Mouse (Mus musculus) G1E-ER4 (cell line): ENCODE data around the gene Best1. TPM values are rescaled to one million over a fixed set of nuclear protein-coding genes. Genes with fewer than 3 reads are reported as not detected.
A peak's percentile ranks its signal among the peaks of the same experiment; 100 is the strongest.

Source experiments
- GATA1 ChIP-seq: IDR thresholded peaks from one replicate; pipeline ENCODE4 v1.8.0; 2012; ENCODE audit warnings: low read length, inconsistent platforms
- polyA plus RNA-seq: library from polyadenylated mRNA; stranded (reverse); fragments of >175 nt; gene quantifications from 2 replicates; pipeline ENCODE4 v1.2.3, GENCODE M21; 2012

Best1 gene
- polyA plus RNA-seq, 1 experiment: not detected

DNA sequence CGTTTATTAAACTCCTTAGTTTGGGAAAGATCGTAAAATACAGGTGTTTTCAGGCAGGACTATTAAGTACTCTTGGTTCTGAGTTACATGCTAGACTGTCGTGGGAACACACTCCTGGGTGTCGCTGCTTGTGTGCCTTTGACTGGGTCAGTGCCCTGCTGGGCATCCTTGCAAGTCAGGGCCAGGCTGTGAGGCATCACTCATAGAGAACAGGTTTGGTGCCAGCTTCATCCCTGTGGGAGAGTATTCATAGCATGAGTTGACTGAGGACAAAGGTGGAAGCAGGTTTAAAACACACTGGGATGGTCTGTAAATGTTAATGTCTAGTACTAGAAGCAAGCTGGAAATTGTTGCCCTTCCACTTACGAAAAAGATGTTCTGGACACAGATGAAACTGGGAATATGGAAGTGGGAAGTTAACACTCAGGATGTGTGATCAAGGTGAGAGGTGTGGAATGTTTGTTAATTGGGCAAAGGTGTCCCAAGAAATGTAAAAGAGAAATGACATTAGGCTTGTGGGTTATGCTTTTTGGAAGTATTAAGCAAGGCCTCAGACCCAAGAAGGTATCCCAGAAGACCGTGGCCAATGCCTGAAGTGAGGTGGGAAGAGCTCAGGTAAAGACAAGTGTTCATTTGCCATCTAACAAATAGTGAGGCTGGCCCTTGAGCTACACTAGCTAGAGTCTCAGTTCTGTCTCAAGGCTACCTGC lies 16.1 kb downstream of the Best1 start:
- no peak for TF ChIP-seq GATA1

DNA sequence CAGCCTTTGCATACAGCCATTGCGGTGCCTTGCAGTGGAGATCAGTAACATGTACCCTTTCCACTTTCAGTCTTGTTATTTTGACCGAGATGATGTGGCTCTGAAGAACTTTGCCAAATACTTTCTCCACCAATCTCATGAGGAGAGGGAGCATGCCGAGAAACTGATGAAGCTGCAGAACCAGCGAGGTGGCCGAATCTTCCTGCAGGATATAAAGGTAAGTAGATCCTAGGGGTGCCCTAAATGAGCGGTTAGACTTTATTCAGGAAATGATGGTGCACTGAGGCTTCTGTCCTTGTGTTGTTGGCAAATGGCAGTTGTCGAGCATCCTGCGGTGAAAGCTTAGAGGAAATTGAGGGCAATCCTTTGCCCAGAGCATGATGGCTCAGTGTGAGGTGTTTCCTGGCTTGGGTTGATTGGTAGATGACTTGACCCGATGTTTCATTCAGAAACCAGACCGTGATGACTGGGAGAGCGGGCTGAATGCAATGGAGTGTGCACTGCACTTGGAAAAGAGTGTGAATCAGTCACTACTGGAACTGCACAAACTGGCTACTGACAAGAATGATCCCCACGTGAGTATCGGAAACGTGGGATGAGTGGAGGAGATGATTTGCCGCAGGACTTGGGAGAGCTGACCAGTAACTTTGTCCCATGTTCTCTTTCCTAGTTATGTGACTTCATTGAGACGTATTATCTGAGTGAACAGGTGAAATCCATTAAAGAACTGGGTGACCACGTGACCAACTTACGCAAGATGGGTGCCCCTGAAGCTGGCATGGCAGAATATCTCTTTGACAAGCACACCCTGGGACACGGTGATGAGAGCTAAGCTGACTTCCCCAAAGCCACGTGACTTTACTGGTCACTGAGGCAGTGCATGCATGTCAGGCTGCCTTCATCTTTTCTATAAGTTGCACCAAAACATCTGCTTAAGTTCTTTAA lies 17.1 kb downstream of the Best1 start:
- TF ChIP-seq GATA1: no peak

DNA sequence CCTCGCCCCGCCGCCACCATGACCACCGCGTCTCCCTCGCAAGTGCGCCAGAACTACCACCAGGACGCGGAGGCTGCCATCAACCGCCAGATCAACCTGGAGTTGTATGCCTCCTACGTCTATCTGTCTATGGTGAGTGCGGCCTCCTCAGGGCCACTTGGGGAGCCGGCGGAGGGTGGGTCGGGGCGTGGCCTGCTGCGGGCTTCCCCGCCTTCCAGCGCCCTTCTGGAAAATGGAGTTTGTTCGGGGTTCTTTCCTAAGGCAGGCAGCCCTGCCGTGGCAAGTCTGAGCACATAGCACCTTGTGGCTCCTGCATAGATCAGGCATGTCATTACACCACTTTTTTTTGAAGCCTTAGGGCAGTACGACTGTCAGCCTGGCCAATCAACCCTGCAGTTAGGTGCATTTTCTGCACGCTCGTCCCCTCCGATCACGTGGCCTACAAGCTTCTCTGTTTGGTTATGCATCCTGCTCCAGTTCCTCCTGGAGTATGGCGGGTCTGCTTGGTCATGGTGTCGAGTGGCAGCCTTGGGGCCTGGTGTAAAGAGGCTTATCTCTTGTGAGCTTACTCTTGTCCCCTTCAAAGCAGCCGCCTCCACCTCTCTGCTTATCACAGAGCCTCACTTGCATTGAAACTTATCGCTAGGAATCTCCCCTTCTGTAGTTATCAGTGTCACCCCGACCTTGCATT lies 18.4 kb downstream of the Best1 start:
- TF ChIP-seq GATA1: peak; percentile 87

DNA sequence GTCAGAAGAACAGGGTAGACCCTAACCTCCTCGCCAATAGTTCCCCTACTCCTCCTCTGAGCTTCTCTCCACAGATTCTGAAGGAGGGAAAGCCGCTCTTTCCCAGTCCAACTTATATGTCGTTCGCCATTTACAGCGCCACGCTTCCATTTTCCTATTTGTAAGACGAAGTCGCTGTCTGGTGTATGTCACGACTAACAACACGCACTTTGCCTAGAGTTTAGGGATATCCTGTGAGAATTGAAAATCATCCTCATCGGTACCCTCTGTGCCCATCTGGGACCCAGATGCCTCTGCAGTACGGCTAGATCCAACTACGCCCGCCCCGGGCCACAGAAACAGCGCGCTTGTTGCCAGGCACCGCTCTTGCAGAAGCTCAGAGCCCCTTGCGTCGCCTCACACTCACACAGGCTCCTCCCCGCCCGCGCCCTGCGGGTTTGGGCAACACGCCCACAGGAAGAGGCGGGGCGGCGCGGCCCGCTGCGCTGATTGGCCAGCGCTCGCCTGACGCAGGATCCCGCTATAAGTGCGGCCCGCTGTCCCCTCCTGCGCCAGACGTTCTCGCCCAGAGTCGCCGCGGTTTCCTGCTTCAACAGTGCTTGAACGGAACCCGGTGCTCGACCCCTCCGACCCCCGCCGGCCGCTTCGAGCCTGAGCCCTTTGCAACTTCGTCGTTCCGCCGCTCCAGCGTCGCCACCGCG lies 19.1 kb downstream of the Best1 start:
- TF ChIP-seq GATA1: no peak

DNA sequence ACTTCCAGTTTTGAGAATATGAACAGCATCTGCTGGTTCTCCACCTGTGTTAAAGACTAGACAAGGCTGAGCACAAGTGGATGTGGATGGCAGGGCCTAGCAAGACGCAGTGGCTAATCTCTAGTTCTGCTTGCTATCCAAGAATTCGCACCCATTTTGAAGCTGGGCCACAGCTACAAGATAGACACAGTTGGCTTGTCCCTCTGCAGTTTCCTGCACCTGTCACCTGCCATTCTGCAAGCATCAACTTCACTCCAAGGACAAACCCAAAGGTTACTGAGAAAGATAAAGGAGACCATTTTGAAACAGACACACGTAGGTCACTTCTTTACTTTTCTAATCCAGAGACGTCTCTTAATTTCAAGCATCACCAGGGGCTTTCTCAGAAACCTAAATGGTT lies 19.8 kb downstream of the Best1 start:
- no peak for TF ChIP-seq GATA1

DNA sequence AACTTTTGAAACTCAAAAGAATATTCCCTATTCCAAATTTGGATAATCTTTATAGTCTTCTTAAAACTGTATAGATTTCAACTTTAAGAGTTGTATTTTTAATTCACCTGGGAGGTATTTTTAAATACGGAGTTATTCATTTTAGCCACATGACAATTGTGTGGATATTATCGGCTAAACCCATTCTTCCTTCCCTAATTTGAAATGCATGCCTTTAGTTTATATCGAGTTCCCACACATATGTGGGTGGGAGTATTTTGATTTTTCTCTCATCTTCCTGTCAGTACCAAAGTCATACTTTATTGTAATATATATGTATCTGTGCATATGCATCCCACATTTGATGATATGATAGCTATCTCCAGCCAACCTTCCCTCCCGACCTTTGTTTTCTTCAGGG lies 21.2 kb downstream of the Best1 start, which contains the start of gene Fth1:
Fth1 (plus strand) TSS at position 341 of the 400 bp plus-strand sequence.
- no peak for TF ChIP-seq GATA1

DNA sequence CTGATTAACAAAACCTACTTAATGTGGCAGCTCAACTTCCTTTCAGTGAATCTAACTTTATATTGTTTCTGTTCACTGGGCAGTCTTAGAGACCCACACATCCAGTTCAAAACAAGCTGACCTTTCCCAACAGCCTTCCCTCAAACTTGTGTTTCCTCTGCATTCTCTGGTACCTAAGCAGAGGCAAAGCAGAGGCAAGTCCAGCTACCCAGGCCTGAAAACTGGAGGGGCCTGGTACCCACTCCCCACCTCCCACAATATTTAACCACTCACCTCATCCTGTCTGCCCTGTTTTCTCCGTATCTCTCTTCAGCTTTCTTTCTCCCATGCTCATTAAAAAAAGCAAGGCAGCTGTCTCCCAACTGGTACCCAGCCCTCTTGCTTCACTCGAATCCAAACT lies 22.3 kb downstream of the Best1 start:
- TF ChIP-seq GATA1: no peak

DNA sequence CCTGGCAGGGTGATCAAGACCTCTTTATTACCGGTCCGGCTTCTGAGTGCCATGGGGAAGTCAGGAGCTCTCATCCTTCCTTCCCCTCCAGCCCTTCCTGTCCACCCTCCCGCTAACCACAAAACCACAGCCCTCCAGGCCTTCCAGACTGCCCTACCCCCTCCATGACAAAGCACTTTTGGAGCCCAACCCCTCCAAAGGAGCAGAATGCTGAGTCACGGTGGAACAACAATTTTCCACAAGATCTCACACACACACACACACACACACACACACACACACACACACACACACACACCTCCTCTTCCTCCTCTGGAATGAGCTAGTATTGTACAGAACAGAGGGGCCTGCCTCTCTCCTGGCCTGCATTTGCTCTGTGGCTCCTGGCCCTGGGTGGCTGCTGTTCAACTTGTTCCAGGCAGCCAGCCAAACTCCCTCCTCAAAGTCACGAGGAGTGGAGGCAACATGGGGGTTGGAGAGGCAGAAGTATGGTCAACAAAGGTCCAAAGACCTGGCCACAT lies 22.9 kb downstream of the Best1 start:
- no peak for TF ChIP-seq GATA1

DNA sequence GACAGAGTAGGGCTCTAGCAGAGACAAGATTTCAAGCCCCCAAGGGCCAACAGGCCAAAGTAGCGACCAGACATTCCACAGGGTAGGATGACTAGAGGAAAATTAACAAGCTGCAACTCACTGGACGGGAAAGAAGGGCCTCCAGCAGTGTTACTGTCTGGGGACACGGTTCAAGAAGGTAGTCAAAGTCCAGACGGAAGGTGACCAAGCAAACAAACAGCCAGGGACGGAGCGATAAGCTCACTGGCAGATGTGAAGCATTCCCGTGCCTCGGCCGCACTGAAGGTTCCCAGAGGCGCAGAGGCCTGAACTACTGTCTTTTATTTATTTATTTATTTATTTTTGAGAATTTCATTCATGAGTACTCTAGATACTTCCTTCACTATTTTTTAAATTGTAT lies 24.3 kb downstream of the Best1 start:
- no peak for TF ChIP-seq GATA1

DNA sequence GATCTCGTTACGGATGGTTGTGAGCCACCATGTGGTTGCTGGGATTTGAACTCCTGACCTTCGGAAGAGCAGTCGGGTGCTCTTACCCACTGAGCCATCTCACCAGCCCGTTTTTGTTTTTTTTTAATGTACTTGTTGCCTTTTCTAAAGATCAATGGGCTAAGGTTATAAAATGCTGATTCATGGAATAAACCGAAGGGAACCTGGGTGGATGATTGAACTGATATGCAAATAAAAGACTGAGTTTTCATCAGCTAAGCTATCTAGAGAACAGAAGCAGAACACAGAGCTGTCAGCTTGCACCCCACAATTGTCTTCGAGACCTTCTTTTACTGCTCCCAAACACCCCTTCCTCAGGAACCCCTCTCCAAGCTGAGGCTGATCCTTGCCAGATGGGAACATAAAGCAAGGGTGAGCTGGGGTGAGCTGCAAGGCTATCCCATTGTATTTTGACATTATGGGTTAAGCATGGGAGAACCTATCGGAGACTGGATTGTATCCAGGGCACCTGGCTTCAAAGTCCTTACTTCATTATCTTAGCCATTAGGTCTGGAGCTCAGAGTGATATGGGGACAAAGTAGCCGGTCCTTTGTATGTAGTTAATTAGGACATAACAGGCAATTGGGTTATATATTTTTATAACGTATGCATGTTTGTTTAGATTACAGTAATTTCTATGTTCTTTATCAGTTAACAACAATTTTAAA lies 33.2 kb downstream of the Best1 start:
- no peak for TF ChIP-seq GATA1

DNA sequence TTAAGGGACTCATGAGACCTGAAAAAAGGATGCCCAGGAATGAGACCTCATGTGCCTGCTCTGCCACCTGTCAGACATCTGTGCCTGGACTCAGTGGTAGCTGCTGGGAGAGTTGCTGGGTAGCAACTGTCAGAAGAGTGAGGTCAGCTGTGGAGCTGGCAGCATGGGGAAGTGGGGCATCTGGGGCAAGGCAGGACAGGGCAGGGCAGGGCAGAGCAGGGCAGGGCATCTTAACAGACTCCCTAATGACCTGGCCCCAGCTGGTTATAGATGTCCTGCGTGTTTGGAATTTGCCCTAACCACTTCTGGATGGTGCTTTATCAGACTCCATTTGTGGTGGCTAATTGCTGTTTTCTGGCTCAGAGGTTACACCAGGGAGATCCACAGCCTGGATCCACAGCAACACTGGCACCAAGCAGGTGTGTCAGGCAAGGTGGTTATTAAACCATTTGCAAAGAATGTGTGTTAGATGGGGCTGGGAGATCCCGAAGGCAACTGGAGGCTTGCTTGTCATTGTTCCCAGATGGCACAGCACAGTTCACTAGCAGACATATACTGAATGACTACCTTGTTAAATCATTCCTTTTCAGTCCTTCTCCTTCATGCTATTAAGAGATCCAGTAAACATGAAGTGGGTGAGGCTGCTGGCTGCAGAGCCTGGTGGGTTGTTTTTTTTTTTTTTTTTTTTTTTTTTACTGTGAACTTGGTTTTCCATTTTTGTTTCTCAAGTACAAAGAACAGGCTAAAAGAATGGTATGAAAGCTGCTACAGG lies 35.2 kb downstream of the Best1 start:
- no peak for TF ChIP-seq GATA1

DNA sequence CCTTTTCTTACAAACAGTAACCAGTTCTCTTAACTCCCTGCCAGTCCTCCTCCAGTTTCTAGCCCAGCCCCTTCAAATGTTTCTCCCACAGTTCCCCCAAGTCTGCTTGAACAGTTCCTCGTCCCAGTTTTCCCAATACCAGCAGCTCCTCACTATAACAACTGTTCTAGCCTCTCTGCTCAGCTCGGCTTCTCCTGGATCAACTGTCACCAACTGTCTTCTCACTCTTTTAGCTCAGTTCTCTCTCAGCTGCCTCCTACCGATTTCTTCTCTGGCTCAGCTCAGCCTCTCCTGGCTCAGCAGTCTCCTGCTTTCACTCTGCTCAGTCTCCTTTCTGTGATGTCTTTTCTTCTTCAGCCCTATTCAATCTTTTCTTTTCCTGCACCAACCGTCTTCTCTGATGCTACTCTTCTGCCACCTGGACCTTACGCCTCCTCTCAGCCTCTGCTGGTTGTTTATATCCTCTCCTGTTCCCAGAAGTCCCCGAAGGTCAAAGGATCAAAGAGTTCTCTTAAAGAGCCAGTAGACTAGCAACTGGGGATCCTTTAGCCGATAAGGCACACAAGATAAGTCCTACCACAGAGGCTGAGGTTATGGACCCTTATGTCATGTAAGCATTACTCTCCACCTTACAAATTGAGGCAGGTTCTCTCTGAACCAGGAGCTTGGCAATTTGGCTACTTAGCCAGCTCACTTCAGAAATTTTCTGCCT lies 37.1 kb downstream of the Best1 start:
- peak; percentile 43 for TF ChIP-seq GATA1

DNA sequence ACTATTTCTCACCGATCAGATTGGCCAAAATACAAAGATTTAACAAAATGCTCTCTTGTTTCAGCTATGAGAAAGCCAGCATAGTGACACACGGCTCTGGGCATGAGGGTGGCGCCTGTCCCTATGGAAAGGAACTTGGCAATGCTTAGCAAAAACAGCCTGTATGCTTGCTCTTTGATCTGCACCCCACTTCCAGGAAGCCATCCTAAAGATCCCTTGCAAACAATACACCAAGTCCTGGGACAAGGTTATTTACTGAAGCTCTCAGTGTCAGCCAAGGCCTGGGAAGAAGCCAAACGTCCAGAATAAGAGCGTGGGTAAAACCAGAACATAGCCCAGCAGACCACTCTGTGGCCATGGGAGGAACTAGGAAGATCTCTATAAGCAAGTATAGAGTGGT lies 40.7 kb downstream of the Best1 start:
- TF ChIP-seq GATA1: no peak
